Mouse (Mus musculus) small intestine, adult 2 months (tissue): ENCODE results near the gene Cacna2d4. TPM values are rescaled to one million over a fixed set of nuclear protein-coding genes. Genes with fewer than 3 reads are reported as not detected.
A peak's percentile ranks its signal among the peaks of the same experiment; 100 is the strongest.

ENCODE experiments used
- H3K27ac ChIP-seq: fragments of 200-500 bp; 2 replicates; pipeline ENCODE4 v1.5.1; 2012; ENCODE audit warnings: low read depth, low read length, control low read depth, inconsistent platforms; ENCODE audit not compliant: insufficient read depth
- H3K27me3 ChIP-seq: fragments of 200-500 bp; 2 replicates; pipeline ENCODE4 v1.6.1; 2012; ENCODE audit warnings: mild to moderate bottlenecking, moderate library complexity, low read length, inconsistent platforms; ENCODE audit not compliant: control insufficient read depth, insufficient read depth
- H3K36me3 ChIP-seq: fragments of 200-500 bp; 2 replicates; pipeline ENCODE4 v1.6.1; 2012; ENCODE audit warnings: mild to moderate bottlenecking, low read length, control low read depth, inconsistent platforms; ENCODE audit not compliant: control insufficient read depth, insufficient read depth
- H3K4me1 ChIP-seq: fragments of 200-500 bp; 2 replicates; pipeline ENCODE4 v1.6.1; 2012; ENCODE audit warnings: low read length, inconsistent platforms, mixed read lengths; ENCODE audit not compliant: control insufficient read depth, insufficient read depth, insufficient read length
- H3K4me3 ChIP-seq: fragments of 200-500 bp; 2 replicates; pipeline ENCODE4 v1.5.1; 2012; ENCODE audit warnings: low read depth, mild to moderate bottlenecking, control low read depth, inconsistent platforms, low read length, moderate library complexity
- CTCF ChIP-seq: fragments of 200-500 bp; IDR thresholded peaks from 2 replicates; pipeline ENCODE4 v1.5.1; 2012; ENCODE audit warnings: low read depth, mild to moderate bottlenecking, control low read depth, inconsistent platforms, low read length, moderate library complexity, mixed read lengths; ENCODE audit not compliant: insufficient replicate concordance, insufficient read length; ENCODE audit errors: extremely low read depth
- POLR2A ChIP-seq: fragments of 200-500 bp; IDR thresholded peaks from 2 replicates; pipeline ENCODE4 v1.6.1; 2012; ENCODE audit warnings: low read depth, mild to moderate bottlenecking, control low read depth, inconsistent platforms, low read length, moderate library complexity
- WGBS: fragments of 180-500 bp; shearing (Covaris S2); methylation state at CpG from one replicate; pipeline ENCODE4 v1.1.7; 2018; 5-methylcytosine and 5-hydroxymethylcytosine counted together
- polyA plus RNA-seq: library from polyadenylated mRNA; depleted of rRNA; stranded (reverse); fragments of >200 nt; gene quantifications from 2 replicates; pipeline ENCODE4 v1.2.3, GENCODE M21; 2012; rRNA removed

The Cacna2d4 gene
- polyA plus RNA-seq, 1 experiment = 0.32 TPM

GRCm38 (mm10) chr6:119396309-119396634 lies 159.9 kb downstream of the Cacna2d4 start:
- Histone ChIP-seq H3K27me3 (no peaks in the 10 kb centered on the region), H3K36me3 (peaks cover 13% of the 10 kb centered on the region), H3K27ac (peak overlapping the region; percentile 80), H3K4me3 (no peak overlapping the region), H3K4me1 (peaks cover 10% of the 10 kb centered on the region; the same call in 1 of the 2 replicates)
- 13% methylated on average over 5 of the region's 5 CpGs for WGBS
- TF ChIP-seq POLR2A (no peak), CTCF (no peak)

DNA sequence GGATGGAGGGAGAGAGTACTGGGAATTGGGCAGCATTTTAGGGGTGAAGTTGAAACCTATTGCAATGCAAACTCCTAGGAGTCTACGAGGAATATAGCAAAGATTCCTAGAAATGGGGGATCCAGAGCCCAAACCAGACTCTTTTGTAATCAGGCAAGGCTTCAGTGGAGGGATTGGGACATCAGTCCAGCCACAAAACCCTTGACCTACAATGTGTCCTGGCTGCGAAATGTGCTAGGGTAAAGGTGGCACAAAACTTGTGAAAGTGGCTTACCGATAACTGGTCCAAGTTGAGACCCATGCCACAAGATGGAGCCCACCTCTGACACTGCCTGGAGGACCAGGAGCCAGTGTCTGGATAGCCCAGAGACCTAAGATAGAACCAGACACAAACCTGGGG lies 163.0 kb downstream of the Cacna2d4 start:
- Histone ChIP-seq H3K27ac (no peak overlapping the region), H3K4me1 (peaks cover 15% of the 10 kb centered on the region; the same call in 1 of the 2 replicates), H3K27me3 (no peaks in the 10 kb centered on the region), H3K4me3 (no peak overlapping the region), H3K36me3 (peaks cover 19% of the 10 kb centered on the region)
- TF ChIP-seq CTCF (no peak), POLR2A (no peak)
- 91% methylated on average over 3 of the region's 3 CpGs for WGBS

GRCm38 (mm10) chr6:119400649-119401048 lies 164.3 kb downstream of the Cacna2d4 start:
- Histone ChIP-seq H3K27ac (no peak overlapping the region), H3K4me1 (peaks cover 14% of the 10 kb centered on the region; the same call in 1 of the 2 replicates), H3K27me3 (no peaks in the 10 kb centered on the region), H3K36me3 (peaks cover 19% of the 10 kb centered on the region), H3K4me3 (no peak overlapping the region)
- TF ChIP-seq POLR2A = no peak
- no peak for TF ChIP-seq CTCF
- 66% methylated on average over 3 of the region's 3 CpGs for WGBS

DNA sequence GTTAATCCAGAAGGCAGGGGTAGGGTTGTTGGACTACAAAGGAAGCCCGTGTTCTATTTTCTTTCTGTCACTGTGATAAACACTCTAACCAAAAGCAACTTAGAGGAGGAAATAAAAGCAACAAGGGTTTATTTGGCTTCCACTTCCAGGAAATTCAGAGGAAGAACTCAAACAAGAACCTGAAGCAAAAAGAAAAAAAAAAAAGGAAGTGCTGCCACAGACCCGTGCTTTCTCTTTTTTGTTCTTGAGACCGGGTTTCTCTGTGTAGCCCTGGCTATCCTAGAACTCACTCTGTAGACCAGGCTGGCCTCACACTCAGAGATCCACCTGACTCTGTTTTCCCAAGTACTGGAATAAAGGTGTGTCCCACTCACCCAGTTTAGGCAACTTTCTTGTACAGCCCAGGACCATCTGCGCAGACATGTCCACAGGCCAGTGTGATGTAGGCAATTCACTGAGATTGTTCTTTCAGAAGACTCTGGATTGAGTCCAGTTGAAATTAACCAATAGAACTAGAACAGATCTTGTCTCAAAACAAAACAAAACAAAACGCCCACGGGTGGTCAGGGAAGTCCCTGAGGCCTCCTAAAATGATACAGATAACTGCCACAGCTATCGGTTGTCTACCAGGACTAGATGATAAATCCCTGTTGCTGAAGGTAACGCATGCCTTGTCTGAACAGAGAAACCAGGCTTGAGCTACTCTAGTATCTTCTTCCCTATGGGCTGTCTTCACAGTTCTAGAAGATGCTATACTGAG lies 165.4 kb downstream of the Cacna2d4 start:
- WGBS = 79% methylated on average over 8 of the region's 8 CpGs
- H3K4me1 ChIP-seq = peaks cover 17% of the 10 kb centered on the region
- H3K36me3 ChIP-seq = peaks cover 19% of the 10 kb centered on the region
- TF ChIP-seq POLR2A (no peak), CTCF (no peak)
- no peak overlapping the region for H3K4me3 ChIP-seq
- no peak overlapping the region for H3K27ac ChIP-seq
- no peaks in the 10 kb centered on the region for H3K27me3 ChIP-seq

Other genes with a start within 250 kb of the Cacna2d4 start
- 5.3 and 11.9 TPM in 2 replicates for gene Dcp1b, start 61.3 kb upstream of the Cacna2d4 start, polyA plus RNA-seq
- gene Cacna1c, start 40.1 kb upstream of the Cacna2d4 start, polyA plus RNA-seq = 2.0 and 2.6 TPM in 2 replicates
- gene Lrtm2, start 94.2 kb downstream of the Cacna2d4 start, polyA plus RNA-seq = not detected in 2 replicates
- 43.4 and 112 TPM in 2 replicates for gene Adipor2, start 181.2 kb downstream of the Cacna2d4 start, polyA plus RNA-seq
- gene Fbxl14, start 243.1 kb downstream of the Cacna2d4 start, polyA plus RNA-seq = 42.7 and 79.6 TPM in 2 replicates